Mouse (Mus musculus): ENCODE data around the gene Pnmal2. TPM values are rescaled to one million over a fixed set of nuclear protein-coding genes. Genes with fewer than 3 reads are reported as not detected.

Pnmal2 gene
- polyA plus RNA-seq, 1 experiment, result not detected

- Histone ChIP-seq H3K4me1 (peaks cover 7% of the 10 kb centered on the region), H3K27me3 (replicated peaks) (peaks cover 45% of the 10 kb centered on the region), H3K36me3 (replicated peaks; ENCODE audit: low read length) (no peaks in the 10 kb centered on the region), H3K9me3 (peaks cover 3% of the 10 kb centered on the region; the same call in 1 of the 2 replicates), H3K4me3 (replicated peaks) (no peak overlapping the region)
- TF ChIP-seq GATA1 (IDR thresholded peaks at IDR 0.05; ENCODE audit: borderline replicate concordance, low read length) (no peak), FLI1 (IDR thresholded peaks at IDR 0.05; ENCODE audit: low read length) (no peak)
Measured at GRCm38 (mm10) chr7:16938117-16938791, 6.2 kb upstream of the Pnmal2 start.

- no peaks in the 10 kb centered on the region for H3K36me3 ChIP-seq (replicated peaks; ENCODE audit: low read length)
- H3K4me3 ChIP-seq (replicated peaks), result no peak overlapping the region
- H3K4me1 ChIP-seq, result peaks cover 18% of the 10 kb centered on the region
- TF ChIP-seq FLI1 (IDR thresholded peaks at IDR 0.05; ENCODE audit: low read length) (no peak), GATA1 (IDR thresholded peaks at IDR 0.05; ENCODE audit: borderline replicate concordance, low read length) (no peak)
- peaks cover 7% of the 10 kb centered on the region; the same call in 1 of the 2 replicates for H3K9me3 ChIP-seq
- H3K27me3 ChIP-seq (replicated peaks), result peaks cover 63% of the 10 kb centered on the region
Measured at GRCm38 (mm10) chr7:16940292-16940691, 4.2 kb upstream of the Pnmal2 start.

- Histone ChIP-seq H3K4me3 (replicated peaks) (no peak overlapping the region), H3K4me1 (peaks cover 42% of the 10 kb centered on the region), H3K9me3 (0 out of 2 replicates have a peak, but pooled peaks cover 4% of the 10 kb centered on the region), H3K36me3 (replicated peaks; ENCODE audit: low read length) (no peaks in the 10 kb centered on the region), H3K27me3 (replicated peaks) (peaks cover 79% of the 10 kb centered on the region)
- TF ChIP-seq FLI1 (IDR thresholded peaks at IDR 0.05; ENCODE audit: low read length) (no peak), GATA1 (IDR thresholded peaks at IDR 0.05; ENCODE audit: borderline replicate concordance, low read length) (no peak)
Measured at GRCm38 (mm10) chr7:16942861-16943260, 1.6 kb upstream of the Pnmal2 start.

- H3K36me3 ChIP-seq (replicated peaks; ENCODE audit: low read length), result no peaks in the 10 kb centered on the region
- H3K4me3 ChIP-seq (replicated peaks), result peak overlapping the region; percentile 90
- H3K9me3 ChIP-seq, result 0 out of 2 replicates have a peak, but pooled peaks cover 4% of the 10 kb centered on the region
- TF ChIP-seq GATA1 (IDR thresholded peaks at IDR 0.05; ENCODE audit: borderline replicate concordance, low read length) (no peak), FLI1 (IDR thresholded peaks at IDR 0.05; ENCODE audit: low read length) (no peak)
- peaks cover 92% of the 10 kb centered on the region for H3K27me3 ChIP-seq (replicated peaks)
- H3K4me1 ChIP-seq, result peaks cover 53% of the 10 kb centered on the region
Measured at GRCm38 (mm10) chr7:16944808-16945315, 380 bp downstream of the Pnmal2 start.

- no peak overlapping the region for H3K4me3 ChIP-seq (replicated peaks)
- peaks cover 92% of the 10 kb centered on the region for H3K27me3 ChIP-seq (replicated peaks)
- peaks cover 53% of the 10 kb centered on the region for H3K4me1 ChIP-seq
- no peaks in the 10 kb centered on the region for H3K36me3 ChIP-seq (replicated peaks; ENCODE audit: low read length)
- TF ChIP-seq FLI1 (IDR thresholded peaks at IDR 0.05; ENCODE audit: low read length) (no peak), GATA1 (IDR thresholded peaks at IDR 0.05; ENCODE audit: borderline replicate concordance, low read length) (no peak)
- 0 out of 2 replicates have a peak, but pooled peaks cover 4% of the 10 kb centered on the region for H3K9me3 ChIP-seq
Measured at GRCm38 (mm10) chr7:16945419-16945818, 937 bp downstream of the Pnmal2 start.

GRCm38 (mm10) chr7:16946441-16947348 lies 2.2 kb downstream of the Pnmal2 start:
- peak overlapping the region; percentile 62 for H3K4me3 ChIP-seq (replicated peaks)
- no peak for TF ChIP-seq GATA1 (IDR thresholded peaks at IDR 0.05; ENCODE audit: borderline replicate concordance, low read length)
- TF ChIP-seq FLI1 (IDR thresholded peaks at IDR 0.05; ENCODE audit: low read length), result no peak
- H3K27me3 ChIP-seq (replicated peaks), result peaks cover 84% of the 10 kb centered on the region

GRCm38 (mm10) chr7:16947349-16947895 lies 2.9 kb downstream of the Pnmal2 start:
- 0 out of 2 replicates have a peak, but pooled peaks cover 4% of the 10 kb centered on the region for H3K9me3 ChIP-seq
- H3K4me1 ChIP-seq, result peaks cover 68% of the 10 kb centered on the region
- H3K36me3 ChIP-seq (replicated peaks; ENCODE audit: low read length), result no peaks in the 10 kb centered on the region
- H3K4me3 ChIP-seq (replicated peaks), result peak overlapping the region; percentile 62
- H3K27me3 ChIP-seq (replicated peaks), result peaks cover 80% of the 10 kb centered on the region
- TF ChIP-seq GATA1 (IDR thresholded peaks at IDR 0.05; ENCODE audit: borderline replicate concordance, low read length), result no peak
- TF ChIP-seq FLI1 (IDR thresholded peaks at IDR 0.05; ENCODE audit: low read length), result no peak

More at GRCm38 (mm10) chr7:16946441-16947348, 2.2 kb downstream of the Pnmal2 start:
- peaks cover 61% of the 10 kb centered on the region for H3K4me1 ChIP-seq
- H3K9me3 ChIP-seq, result 0 out of 2 replicates have a peak, but pooled peaks cover 4% of the 10 kb centered on the region
- H3K36me3 ChIP-seq (replicated peaks; ENCODE audit: low read length), result no peaks in the 10 kb centered on the region

GRCm38 (mm10) chr7:16947959-16948361 lies 3.5 kb downstream of the Pnmal2 start:
- no peaks in the 10 kb centered on the region for H3K36me3 ChIP-seq (replicated peaks; ENCODE audit: low read length)
- 0 out of 2 replicates have a peak, but pooled peaks cover 4% of the 10 kb centered on the region for H3K9me3 ChIP-seq
- H3K27me3 ChIP-seq (replicated peaks), result peaks cover 77% of the 10 kb centered on the region
- no peak overlapping the region for H3K4me3 ChIP-seq (replicated peaks)
- TF ChIP-seq FLI1 (IDR thresholded peaks at IDR 0.05; ENCODE audit: low read length) (no peak), GATA1 (IDR thresholded peaks at IDR 0.05; ENCODE audit: borderline replicate concordance, low read length) (no peak)
- H3K4me1 ChIP-seq, result peaks cover 71% of the 10 kb centered on the region

GRCm38 (mm10) chr7:16948923-16949458 lies 4.5 kb downstream of the Pnmal2 start:
- Histone ChIP-seq H3K36me3 (replicated peaks; ENCODE audit: low read length) (no peaks in the 10 kb centered on the region), H3K27me3 (replicated peaks) (peaks cover 66% of the 10 kb centered on the region), H3K4me1 (peaks cover 71% of the 10 kb centered on the region), H3K4me3 (replicated peaks) (no peak overlapping the region), H3K9me3 (0 out of 2 replicates have a peak, but pooled peaks cover 4% of the 10 kb centered on the region)
- TF ChIP-seq GATA1 (IDR thresholded peaks at IDR 0.05; ENCODE audit: borderline replicate concordance, low read length) (no peak), FLI1 (IDR thresholded peaks at IDR 0.05; ENCODE audit: low read length) (no peak)

All from megakaryocyte, embryonic 14.5 days (primary cell).